Mouse (Mus musculus) lung, embryonic 14.5 days (tissue): Measurements from ENCODE around the gene Gpr87. TPM values are rescaled to one million over a fixed set of nuclear protein-coding genes. Genes with fewer than 3 reads are reported as not detected.

Source experiments
- ATAC-seq: fragments of 200-750 bp; cut with Nextera tagmentation; 2 replicates; pipeline ENCODE4 v1.8.0; 2017; ENCODE audit warnings: mild to moderate bottlenecking, moderate TSS enrichment, moderate library complexity; ENCODE audit not compliant: insufficient read depth
- DNase-seq: peaks from one replicate; pipeline ENCODE4 v3.0.0-alpha.2; 2015
- H3K27ac ChIP-seq: fragments of 300-500 bp; sonication (generic); 2 replicates; pipeline ENCODE4 v1.5.1; 2014; ENCODE audit warnings: low read depth, mild to moderate bottlenecking, moderate library complexity
- H3K27me3 ChIP-seq: fragments of 300-500 bp; sonication (generic); 2 replicates; pipeline ENCODE4 v1.6.1; 2014; ENCODE audit warnings: low read length, control low read depth; ENCODE audit not compliant: insufficient read depth
- H3K36me3 ChIP-seq: fragments of 300-500 bp; sonication (generic); 2 replicates; pipeline ENCODE4 v1.6.1; 2014; ENCODE audit warnings: control low read depth; ENCODE audit not compliant: insufficient read depth
- H3K4me1 ChIP-seq: fragments of 300-500 bp; sonication (generic); 2 replicates; pipeline ENCODE4 v1.6.1; 2014; ENCODE audit warnings: antibody characterized with exemption, control low read depth; ENCODE audit not compliant: insufficient read depth
- H3K4me2 ChIP-seq: fragments of 300-500 bp; sonication (generic); 2 replicates; pipeline ENCODE4 v1.6.1; 2014; ENCODE audit warnings: mild to moderate bottlenecking
- H3K4me3 ChIP-seq: fragments of 300-500 bp; sonication (generic); 2 replicates; pipeline ENCODE4 v1.5.1; 2014; ENCODE audit warnings: low read depth, low read length
- H3K9ac ChIP-seq: fragments of 300-500 bp; sonication (generic); 2 replicates; pipeline ENCODE4 v1.6.1; 2014
- H3K9me3 ChIP-seq: fragments of 300-500 bp; sonication (generic); 2 replicates; pipeline ENCODE4 v1.6.1; 2016; ENCODE audit warnings: low read depth, low read length, control low read depth
- CTCF ChIP-seq: IDR thresholded peaks from 2 replicates; pipeline ENCODE4 v1.5.1; 2016; ENCODE audit warnings: antibody characterized with exemption, low read depth
- WGBS: fragments of 180-500 bp; shearing (Covaris S2); extraction: QIAGEN DNeasy Blood & Tissue Kit; methylation state at CpG from one replicate; pipeline ENCODE4 v1.1.7; 2014; 5-methylcytosine and 5-hydroxymethylcytosine counted together
- polyA plus RNA-seq: library from polyadenylated mRNA; unstranded; fragments of >200 nt; fragmentation: Nextera tagmentation; extraction: Ambion mirVana; gene quantifications from 2 replicates; pipeline ENCODE4 v1.2.1, GENCODE M21; 2014

Gene Gpr87
- polyA plus RNA-seq, 1 experiment from 2014 or later = 0.22 TPM

- 0 out of 2 replicates have a peak, but pooled peaks cover 2% of the 10 kb centered on the region for H3K4me1 ChIP-seq
- no peak for TF ChIP-seq CTCF
- H3K4me2 ChIP-seq = no peak overlapping the region
- H3K9ac ChIP-seq = no peak overlapping the region
- H3K9me3 ChIP-seq = no peaks in the 10 kb centered on the region
- no peak for DNase-seq
- no peaks in the 10 kb centered on the region for H3K27me3 ChIP-seq
- peak; percentile 47; the same call in 1 of the 2 replicates for ATAC-seq
- no peak overlapping the region for H3K4me3 ChIP-seq
- WGBS = 51% methylated on average over 6 of the region's 6 CpGs
- H3K27ac ChIP-seq = no peak overlapping the region
- no peaks in the 10 kb centered on the region for H3K36me3 ChIP-seq
Observed at GRCm38 (mm10) chr3:59174426-59175154, 20.3 kb downstream of the Gpr87 start.

DNA sequence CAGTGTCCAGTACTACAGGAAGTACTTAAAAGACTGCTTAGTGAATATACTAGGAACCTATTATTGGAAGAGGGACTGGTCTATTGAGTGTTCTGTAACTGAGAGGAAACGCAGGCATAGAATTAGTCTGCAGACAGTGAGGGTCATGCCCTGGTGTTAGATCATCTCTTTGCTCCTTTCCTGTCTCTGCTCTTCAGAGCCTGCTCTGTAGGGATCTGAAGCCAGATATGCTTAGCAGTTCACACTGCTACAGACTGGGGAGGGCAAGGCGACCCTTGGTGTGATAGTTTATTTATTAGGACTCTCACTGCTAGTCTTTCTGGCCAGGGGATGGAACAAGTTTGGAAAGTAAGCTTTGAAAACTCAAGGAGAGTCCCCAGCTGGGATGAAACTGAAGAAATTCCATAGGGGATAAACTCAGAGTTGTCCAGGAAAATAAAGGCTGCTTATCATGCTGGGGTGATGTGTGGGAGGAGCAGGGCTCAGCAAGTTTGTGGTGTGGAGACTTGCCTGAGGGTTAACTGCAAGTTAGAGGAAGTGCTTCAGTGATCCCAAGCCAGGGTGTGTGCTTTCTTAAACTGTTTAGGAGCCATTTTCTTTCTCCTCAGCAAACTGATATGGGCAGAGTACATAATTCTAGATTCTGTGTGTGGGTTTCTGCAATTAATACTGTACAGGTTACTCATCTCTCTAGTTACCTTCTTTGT is 24.8 kb downstream of the Gpr87 start:
- TF ChIP-seq CTCF = no peak
- no peaks in the 10 kb centered on the region for H3K27me3 ChIP-seq
- DNase-seq = peak; percentile 39
- H3K36me3 ChIP-seq = no peaks in the 10 kb centered on the region
- no peak overlapping the region for H3K9ac ChIP-seq
- no peaks in the 10 kb centered on the region for H3K9me3 ChIP-seq
- whole genome bisulfite sequencing = 27% methylated on average over 2 of the region's 2 CpGs
- no peak overlapping the region for H3K4me2 ChIP-seq
- peak overlapping the region; percentile 63; the same call in 1 of the 2 replicates for H3K27ac ChIP-seq
- ATAC-seq = peak; percentile 19; the same call in 1 of the 2 replicates
- no peak overlapping the region for H3K4me3 ChIP-seq
- H3K4me1 ChIP-seq = peaks cover 6% of the 10 kb centered on the region; the same call in 1 of the 2 replicates

- Histone ChIP-seq H3K4me1 (peaks cover 6% of the 10 kb centered on the region; the same call in 1 of the 2 replicates), H3K4me2 (no peak overlapping the region), H3K36me3 (no peaks in the 10 kb centered on the region), H3K27me3 (no peaks in the 10 kb centered on the region), H3K4me3 (no peak overlapping the region), H3K9me3 (no peaks in the 10 kb centered on the region), H3K27ac (no peak overlapping the region), H3K9ac (no peak overlapping the region)
- ATAC-seq (no peak), DNase-seq (no peak)
- TF ChIP-seq CTCF = peak; percentile 26
- 64% methylated on average over 4 of the region's 4 CpGs for WGBS
Observed at GRCm38 (mm10) chr3:59169215-59169614, 25.7 kb downstream of the Gpr87 start.

DNA sequence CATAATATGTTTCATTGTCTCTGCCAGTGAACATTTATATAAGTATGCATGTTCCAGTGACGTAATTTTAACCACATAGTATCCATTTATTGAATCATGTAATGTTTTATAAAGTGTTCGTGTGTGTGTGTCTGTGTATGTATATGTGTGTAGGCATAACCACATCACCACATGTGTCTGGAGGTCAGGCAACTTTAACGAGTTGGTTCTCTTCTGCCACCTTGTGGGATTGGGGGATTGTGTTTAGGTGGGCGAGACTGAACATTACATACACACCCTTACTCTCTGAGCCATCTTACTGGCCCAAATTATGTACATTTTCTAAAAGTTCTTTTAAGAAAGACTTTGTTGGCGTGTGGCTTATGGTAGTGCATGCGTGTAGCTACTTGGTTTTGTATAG is 26.4 kb downstream of the Gpr87 start:
- H3K36me3 ChIP-seq = no peaks in the 10 kb centered on the region
- H3K9ac ChIP-seq = no peak overlapping the region
- DNase-seq (no peak), ATAC-seq (no peak)
- no peaks in the 10 kb centered on the region for H3K27me3 ChIP-seq
- no peak overlapping the region for H3K4me2 ChIP-seq
- 0 out of 2 replicates have a peak, but pooled peaks have one; percentile 10 for TF ChIP-seq CTCF
- H3K4me3 ChIP-seq = no peak overlapping the region
- H3K4me1 ChIP-seq = peaks cover 6% of the 10 kb centered on the region; the same call in 1 of the 2 replicates
- H3K9me3 ChIP-seq = no peaks in the 10 kb centered on the region
- WGBS = 84% methylated on average over 6 of the region's 6 CpGs
- peak overlapping the region; percentile 88; the same call in 1 of the 2 replicates for H3K27ac ChIP-seq

DNA sequence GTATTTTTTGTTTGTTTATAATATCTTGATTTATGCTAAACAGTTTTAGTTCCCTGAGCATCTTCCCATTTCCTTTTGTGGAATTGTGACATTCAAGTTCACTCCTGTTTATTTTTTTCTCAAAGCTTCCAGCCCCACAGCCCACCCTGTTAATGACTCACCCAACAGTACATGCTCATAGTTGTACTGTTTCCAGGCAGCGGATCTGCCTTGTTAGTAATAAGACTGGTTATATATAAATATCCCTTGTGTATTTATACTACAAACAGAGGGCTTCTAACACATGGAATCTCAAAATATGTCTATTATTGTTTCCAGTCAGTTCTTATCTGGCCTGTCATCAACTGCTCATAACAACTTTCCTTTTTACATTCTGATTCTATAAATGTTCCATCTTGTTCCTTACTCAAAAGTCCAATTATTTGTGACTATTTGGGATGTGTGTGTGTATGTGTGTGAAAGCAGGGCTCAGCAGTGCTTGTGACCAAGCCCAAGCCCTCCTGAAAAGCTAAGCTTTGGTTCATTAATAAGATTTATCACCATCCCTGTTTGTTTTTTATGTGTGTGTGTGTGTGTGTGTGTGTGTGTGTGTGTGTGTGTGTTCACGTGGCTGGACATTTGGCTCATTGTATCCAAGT is 27.4 kb downstream of the Gpr87 start:
- Histone ChIP-seq H3K4me1 (peaks cover 6% of the 10 kb centered on the region; the same call in 1 of the 2 replicates), H3K27me3 (no peaks in the 10 kb centered on the region), H3K9me3 (no peaks in the 10 kb centered on the region), H3K36me3 (no peaks in the 10 kb centered on the region), H3K9ac (no peak overlapping the region), H3K4me2 (no peak overlapping the region), H3K4me3 (no peak overlapping the region), H3K27ac (peak overlapping the region; percentile 88)
- peak; percentile 85 for DNase-seq
- 38% methylated on average over 2 of the region's 2 CpGs for WGBS
- ATAC-seq = peak; percentile 95
- no peak for TF ChIP-seq CTCF

- Histone ChIP-seq H3K4me2 (no peak overlapping the region), H3K36me3 (no peaks in the 10 kb centered on the region), H3K9ac (no peak overlapping the region), H3K27ac (no peak overlapping the region), H3K9me3 (no peaks in the 10 kb centered on the region), H3K4me1 (no peaks in the 10 kb centered on the region), H3K27me3 (no peaks in the 10 kb centered on the region), H3K4me3 (no peak overlapping the region)
- no peak for ATAC-seq
- TF ChIP-seq CTCF = no peak
- DNase-seq = no peak
- 60% methylated on average over 1 of the region's 1 CpGs for WGBS
Observed at GRCm38 (mm10) chr3:59160465-59160864, 34.4 kb downstream of the Gpr87 start.

GRCm38 (mm10) chr3:59157048-59157447 is 37.9 kb downstream of the Gpr87 start:
- WGBS = 93% methylated on average over 5 of the region's 5 CpGs

More at GRCm38 (mm10) chr3:59157048-59157447, 37.9 kb downstream of the Gpr87 start:
- Histone ChIP-seq H3K27ac (no peak overlapping the region), H3K27me3 (no peaks in the 10 kb centered on the region), H3K9ac (no peak overlapping the region), H3K4me3 (no peak overlapping the region), H3K4me2 (no peak overlapping the region), H3K36me3 (no peaks in the 10 kb centered on the region), H3K4me1 (no peaks in the 10 kb centered on the region), H3K9me3 (no peaks in the 10 kb centered on the region)
- DNase-seq = no peak
- TF ChIP-seq CTCF = no peak
- peak; percentile 17; the same call in 1 of the 2 replicates for ATAC-seq
